In genomic region chr2:129383512-129384271, GRCm38 (mm10) we compare ENCODE assay signal across 17 mouse cellular contexts. TPM values are rescaled to one million over a fixed set of nuclear protein-coding genes. Genes with fewer than 3 reads are reported as not detected.
DNase-seq lines count a peak whose midpoint lies in the region.
"Had no signal": no experiment of that assay in that cellular context is flagged by ENCODE, and none has a peak within 500 bp of the region (broad histone marks: within the 10 kb centered on the region; RNA-seq: fewer than 3 reads in every experiment).

No protein-coding gene starts in this region.

- DNase-seq in cerebellum, postnatal 10 days = peak; percentile 58 to 65
- DNase-seq in cerebellum, adult 18-20 months = no peak
- DNase-seq in adrenal gland, adult 18-20 months (ENCODE audit: low spot score in 2 of 2) = peak; percentile 25 to 29
- peak; percentile 78 for DNase-seq in heart, embryonic 10.5 days (ENCODE audit: low spot score)
- DNase-seq in heart, postnatal 4 days = peak; percentile 84
- DNase-seq in spleen, postnatal 36 days (ENCODE audit: low spot score in 2 of 2) = no peak
- no peak for DNase-seq in right cerebral cortex, postnatal 25 days
- no peak for DNase-seq in left cerebral cortex, postnatal 4 days
- DNase-seq: kidney, adult 2 months; lung, postnatal 14 days; midbrain, embryonic 14.5 days; right cerebral cortex, postnatal 14 days had no signal

- H3K4me1 ChIP-seq in heart, embryonic 10.5 days = peaks cover 7% of the 10 kb centered on the region; the same call in 1 of the 2 replicates
- H3K4me1 ChIP-seq: neural tube, embryonic 13.5 days had no signal

- no peaks in the 10 kb centered on the region for H3K27me3 ChIP-seq in heart, embryonic 10.5 days (ENCODE audit: insufficient read depth, poor library complexity, severe bottlenecking)
- H3K27me3 ChIP-seq: neural tube, embryonic 13.5 days had no signal

- H3K4me3 ChIP-seq in heart, embryonic 10.5 days = no peak overlapping the region
- H3K4me3 ChIP-seq: erythroblast, embryonic 14.5 days; neural tube, embryonic 13.5 days had no signal

- H3K9me3 ChIP-seq in heart, embryonic 10.5 days = no peaks in the 10 kb centered on the region
- H3K9me3 ChIP-seq: neural tube, embryonic 13.5 days had no signal

- no peaks in the 10 kb centered on the region for H3K36me3 ChIP-seq in heart, embryonic 10.5 days
- H3K36me3 ChIP-seq: neural tube, embryonic 13.5 days had no signal

- 71% methylated on average over 8 of the region's 8 CpGs for WGBS in heart, embryonic 10.5 days

- H3K27ac ChIP-seq in heart, embryonic 10.5 days = peak overlapping the region; percentile 53; the same call in 1 of the 2 replicates
- H3K27ac ChIP-seq: neural tube, embryonic 13.5 days had no signal

- intact Hi-C loops in left cerebral cortex, postnatal 4 days (cut with DNase I) = no loop called here

RNA-seq across cellular contexts. Expression of gene Il1b, which starts 12.8 kb away (rescaled TPM):
- 1 to 10 TPM; 1.0 to 2.3 TPM for total RNA-seq in adrenal gland, adult 18-20 months (2021)
- not detected in 2 replicates for polyA plus RNA-seq in heart, embryonic 10.5 days (2016; fragmentation: Nextera tagmentation; extraction: Ambion mirVana)
- total RNA-seq in heart, postnatal 4 days (2021) = under 1 TPM in 1 of 2 experiments, not detected in 1; 0.25 TPM
- total RNA-seq in left cerebral cortex, postnatal 4 days (2021) = under 1 TPM in 1 of 2 experiments, not detected in 1; 0.60 TPM
- total RNA-seq: gastrocnemius, adult 18-20 months; left cerebral cortex, postnatal 25 days had no signal
- polyA plus RNA-seq: erythroblast, embryonic 14.5 days; hindbrain, embryonic 11.5 days; midbrain, embryonic 14.5 days had no signal

Comparison
In these comparisons a context has a peak if more than half of its experiments do, and no peak if none do; other contexts are left out.
1. DNase-seq: peak in cerebellum, postnatal 10 days (2 of 2), adrenal gland, adult 18-20 months (2 of 2), heart, embryonic 10.5 days (single experiment) and heart, postnatal 4 days (single experiment); none in cerebellum, adult 18-20 months (0 of 2), spleen, postnatal 36 days (0 of 2), right cerebral cortex, postnatal 25 days (single experiment) and left cerebral cortex, postnatal 4 days (single experiment).